Mouse (Mus musculus) lung, postnatal 0 days (tissue): ENCODE measurements around the gene Dennd2c. TPM values are rescaled to one million over a fixed set of nuclear protein-coding genes. Genes with fewer than 3 reads are reported as not detected.
"Not testable (repeated sequence)": the region's sequence is repeated elsewhere in the genome, so short reads cannot be mapped to it uniquely, and the experiment has no call there.

Experiments used
- ATAC-seq: fragments of 200-750 bp; cut with Nextera tagmentation; 2 replicates; pipeline ENCODE4 v1.8.0; 2017; ENCODE audit warnings: moderate library complexity
- DNase-seq: peaks from one replicate; pipeline ENCODE4 v3.0.0-alpha.2; 2016; ENCODE audit warnings: low spot score
- H3K27ac ChIP-seq: fragments of 300-500 bp; sonication (generic); 2 replicates; pipeline ENCODE4 v1.5.1; 2014; ENCODE audit warnings: antibody characterized with exemption, mild to moderate bottlenecking, low read length, mixed read lengths
- H3K27me3 ChIP-seq: fragments of 300-500 bp; sonication (generic); replicated peaks from 2 replicates; pipeline ENCODE4 v1.6.1; 2014; ENCODE audit warnings: low read length, mixed read lengths; ENCODE audit not compliant: insufficient read depth
- H3K36me3 ChIP-seq: fragments of 300-500 bp; sonication (generic); 2 replicates; pipeline ENCODE4 v1.6.1; 2014; ENCODE audit warnings: low read length, mixed read lengths; ENCODE audit not compliant: insufficient read depth
- H3K4me1 ChIP-seq: fragments of 300-500 bp; sonication (generic); 2 replicates; pipeline ENCODE4 v1.6.1; 2014; ENCODE audit warnings: antibody characterized with exemption, low read depth, low read length, mixed read lengths; ENCODE audit not compliant: insufficient read depth
- H3K4me2 ChIP-seq: fragments of 300-500 bp; sonication (generic); replicated peaks from 2 replicates; pipeline ENCODE4 v1.6.1; 2014; ENCODE audit warnings: low read depth, mild to moderate bottlenecking, low read length, moderate library complexity, mixed read lengths
- H3K4me3 ChIP-seq: fragments of 300-500 bp; sonication (generic); 2 replicates; pipeline ENCODE4 v1.5.1; 2014; ENCODE audit warnings: low read depth, low read length
- H3K9ac ChIP-seq: fragments of 300-500 bp; sonication (generic); replicated peaks from 2 replicates; pipeline ENCODE4 v1.6.1; 2014; ENCODE audit warnings: low read depth, mild to moderate bottlenecking
- H3K9me3 ChIP-seq: fragments of 300-500 bp; sonication (generic); 2 replicates; pipeline ENCODE4 v1.6.1; 2016; ENCODE audit warnings: low read length, mixed read lengths
- CTCF ChIP-seq: IDR thresholded peaks from 2 replicates; pipeline ENCODE4 v1.5.1; 2016; ENCODE audit warnings: antibody characterized with exemption, mild to moderate bottlenecking
- EP300 ChIP-seq: IDR thresholded peaks from 2 replicates; pipeline ENCODE4 v1.6.1; 2016; ENCODE audit warnings: antibody characterized with exemption, mild to moderate bottlenecking, control low read depth
- WGBS: fragments of 180-500 bp; shearing (Covaris S2); extraction: QIAGEN DNeasy Blood & Tissue Kit; methylation state at CpG from one replicate; pipeline ENCODE4 v1.1.7; 2014; 5-methylcytosine and 5-hydroxymethylcytosine counted together
- polyA plus RNA-seq: library from polyadenylated mRNA; unstranded; fragments of >200 nt; fragmentation: Nextera tagmentation; extraction: Ambion mirVana; gene quantifications from 2 replicates; pipeline ENCODE4 v1.2.1, GENCODE M21; 2015

The Dennd2c gene
- polyA plus RNA-seq, 1 experiment from 2014 or later: 3.4 TPM

GRCm38 (mm10) chr3:103184467-103184866 lies 82.1 kb downstream of the Dennd2c start:
- DNase-seq, H3K4me3 ChIP-seq, H3K4me1 ChIP-seq, H3K9me3 ChIP-seq, H3K27me3 ChIP-seq, H3K36me3 ChIP-seq, H3K9ac ChIP-seq, ATAC-seq, H3K27ac ChIP-seq, H3K4me2 ChIP-seq: not testable (repeated sequence)
- TF ChIP-seq CTCF: peak; percentile 40

- H3K27me3 ChIP-seq: no peaks in the 10 kb centered on the region
- WGBS: 63% methylated on average over 5 of the region's 5 CpGs
- no peak for ATAC-seq
- no peak overlapping the region for H3K4me2 ChIP-seq
- H3K36me3 ChIP-seq: no peaks in the 10 kb centered on the region
- H3K4me1 ChIP-seq: no peaks in the 10 kb centered on the region
- no peak for TF ChIP-seq EP300
- no peak for TF ChIP-seq CTCF
- DNase-seq: no peak
- H3K9ac ChIP-seq: no peak overlapping the region
- H3K4me3 ChIP-seq: no peak overlapping the region
- no peak overlapping the region for H3K27ac ChIP-seq
- H3K9me3 ChIP-seq: no peaks in the 10 kb centered on the region
These were observed 86.0 kb downstream of the Dennd2c start for GRCm38 (mm10) chr3:103188451-103188850.

GRCm38 (mm10) chr3:103188856-103189255 lies 86.5 kb downstream of the Dennd2c start:
- no peaks in the 10 kb centered on the region for H3K27me3 ChIP-seq
- TF ChIP-seq CTCF (no peak), EP300 (no peak)
- no peak overlapping the region for H3K4me3 ChIP-seq
- H3K4me2 ChIP-seq: no peak overlapping the region
- no peak overlapping the region for H3K27ac ChIP-seq
- H3K9me3 ChIP-seq: no peaks in the 10 kb centered on the region
- no peak for ATAC-seq
- H3K36me3 ChIP-seq: no peaks in the 10 kb centered on the region
- H3K4me1 ChIP-seq: no peaks in the 10 kb centered on the region
- WGBS: 88% methylated on average over 2 of the region's 2 CpGs
- H3K9ac ChIP-seq: no peak overlapping the region
- no peak for DNase-seq

- no peak overlapping the region for H3K27ac ChIP-seq
- no peaks in the 10 kb centered on the region for H3K36me3 ChIP-seq
- no peak for TF ChIP-seq EP300
- no peak for TF ChIP-seq CTCF
- H3K9ac ChIP-seq: no peak overlapping the region
- no peak overlapping the region for H3K4me2 ChIP-seq
- H3K27me3 ChIP-seq: no peaks in the 10 kb centered on the region
- WGBS: 85% methylated on average over 4 of the region's 4 CpGs
- H3K4me1 ChIP-seq: no peaks in the 10 kb centered on the region
- H3K9me3 ChIP-seq: no peaks in the 10 kb centered on the region
- no peak for DNase-seq
- ATAC-seq: no peak
- H3K4me3 ChIP-seq: no peak overlapping the region
These were observed 89.8 kb downstream of the Dennd2c start for GRCm38 (mm10) chr3:103192161-103192560.

- DNase-seq: no peak
- Histone ChIP-seq H3K4me3 (no peak overlapping the region), H3K9me3 (no peaks in the 10 kb centered on the region), H3K4me1 (no peaks in the 10 kb centered on the region), H3K27ac (no peak overlapping the region), H3K27me3 (no peaks in the 10 kb centered on the region), H3K4me2 (no peak overlapping the region), H3K9ac (no peak overlapping the region), H3K36me3 (no peaks in the 10 kb centered on the region)
- 69% methylated on average over 1 of the region's 1 CpGs for WGBS
- no peak for ATAC-seq
- no peak for TF ChIP-seq CTCF
- TF ChIP-seq EP300: no peak
These were observed 90.8 kb downstream of the Dennd2c start for GRCm38 (mm10) chr3:103193186-103193585.

- H3K9ac ChIP-seq: no peak overlapping the region
- TF ChIP-seq EP300 (no peak), CTCF (no peak)
- H3K4me1 ChIP-seq: no peaks in the 10 kb centered on the region
- H3K4me2 ChIP-seq: no peak overlapping the region
- no peak for ATAC-seq
- 62% methylated on average over 7 of the region's 7 CpGs for WGBS
- H3K27me3 ChIP-seq: no peaks in the 10 kb centered on the region
- H3K36me3 ChIP-seq: no peaks in the 10 kb centered on the region
- DNase-seq: no peak
- no peak overlapping the region for H3K4me3 ChIP-seq
- no peak overlapping the region for H3K27ac ChIP-seq
- no peaks in the 10 kb centered on the region for H3K9me3 ChIP-seq
These were observed 94.0 kb downstream of the Dennd2c start for GRCm38 (mm10) chr3:103196320-103196823.

GRCm38 (mm10) chr3:103199386-103199785 lies 97.0 kb downstream of the Dennd2c start:
- WGBS: 83% methylated on average over 5 of the region's 5 CpGs
- no peaks in the 10 kb centered on the region for H3K36me3 ChIP-seq

GRCm38 (mm10) chr3:103201105-103201504 lies 98.7 kb downstream of the Dennd2c start:
- not testable (repeated sequence) for ATAC-seq, H3K27ac ChIP-seq, H3K4me3 ChIP-seq, H3K27me3 ChIP-seq, H3K4me1 ChIP-seq, DNase-seq, H3K36me3 ChIP-seq, H3K9ac ChIP-seq, H3K9me3 ChIP-seq, H3K4me2 ChIP-seq
- WGBS: 86% methylated on average over 7 of the region's 7 CpGs

More at GRCm38 (mm10) chr3:103199386-103199785, 97.0 kb downstream of the Dennd2c start:
- Histone ChIP-seq H3K4me2 (no peak overlapping the region), H3K27me3 (no peaks in the 10 kb centered on the region), H3K4me1 (no peaks in the 10 kb centered on the region), H3K9me3 (no peaks in the 10 kb centered on the region), H3K27ac (no peak overlapping the region), H3K4me3 (no peak overlapping the region), H3K9ac (no peak overlapping the region)
- no peak for ATAC-seq
- TF ChIP-seq CTCF: no peak
- no peak for TF ChIP-seq EP300
- DNase-seq: no peak
